Mouse (Mus musculus): ENCODE measurements around the gene Col9a3. TPM values are rescaled to one million over a fixed set of nuclear protein-coding genes. Genes with fewer than 3 reads are reported as not detected.

The Col9a3 gene
- polyA plus RNA-seq, 1 experiment: 25.2 TPM

DNA sequence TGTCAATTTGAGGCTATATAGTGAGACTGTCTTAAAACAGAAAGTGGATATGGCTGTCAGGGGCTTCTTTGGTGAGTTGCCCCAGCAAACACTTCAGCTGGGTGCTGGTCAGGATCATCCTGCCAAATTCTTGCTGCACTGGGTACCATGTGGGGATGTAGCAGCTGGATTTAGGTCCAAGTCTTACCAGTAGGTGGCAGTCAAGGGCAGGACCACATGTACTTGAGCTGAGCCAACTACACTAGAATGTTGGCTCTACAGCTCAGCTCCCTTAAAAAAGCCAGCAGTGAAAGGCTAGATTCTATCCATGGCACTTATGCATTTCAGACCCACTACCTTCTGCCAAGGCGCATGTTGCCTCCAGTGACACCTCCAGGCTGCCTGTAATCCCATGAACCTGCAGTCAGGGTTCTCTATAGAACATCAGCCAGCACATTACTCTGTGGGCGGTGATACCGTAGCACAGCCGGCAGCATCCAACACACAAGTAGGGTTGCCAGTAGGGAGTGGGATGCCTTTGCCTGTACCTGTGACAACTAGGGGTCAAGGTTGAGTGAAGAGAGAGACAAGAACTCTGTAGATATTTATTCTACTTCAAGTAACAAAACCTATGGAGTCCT is 59.9 kb downstream of the Col9a3 start:
- Histone ChIP-seq H3K4me1 (ENCODE audit: control insufficient read depth, insufficient read depth, low read length) (peaks cover 9% of the 10 kb centered on the region), H3K4me3 (ENCODE audit: control insufficient read depth, low read depth, low read length) (no peak overlapping the region), H3K27me3 (ENCODE audit: control insufficient read depth, insufficient read depth, low read length) (no peaks in the 10 kb centered on the region), H3K27ac (ENCODE audit: control insufficient read depth, insufficient read depth, low read depth, low read length) (no peak overlapping the region), H3K36me3 (ENCODE audit: control insufficient read depth, insufficient read depth, low read length) (no peaks in the 10 kb centered on the region)
- TF ChIP-seq CTCF (IDR thresholded peaks at IDR 0.05; ENCODE audit: control insufficient read depth, insufficient read depth, insufficient replicate concordance, low read depth, low read length) (peak; percentile 53; the same call in 1 of the 2 replicates), POLR2A (IDR thresholded peaks at IDR 0.05; ENCODE audit: control insufficient read depth, low read depth, low read length) (no peak)

DNA sequence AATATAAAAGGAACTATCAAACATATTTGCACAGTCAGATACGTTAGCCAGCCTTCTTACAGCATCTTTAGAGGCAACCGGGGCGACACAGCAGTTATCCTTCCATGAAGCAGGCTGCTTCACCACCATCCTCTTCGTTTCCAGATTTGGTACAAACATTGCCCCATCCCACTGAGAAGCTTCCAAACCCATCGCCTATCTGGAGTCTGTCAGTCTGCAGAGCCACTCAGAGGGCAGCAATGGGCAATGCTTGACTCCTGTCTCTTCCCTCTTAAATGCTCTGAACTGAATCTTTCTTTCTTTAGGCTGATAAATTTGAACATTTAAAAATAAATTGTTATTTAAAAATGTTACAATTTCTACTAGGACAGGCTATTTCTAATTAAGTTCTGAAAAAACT is 60.8 kb downstream of the Col9a3 start:
- no peaks in the 10 kb centered on the region for H3K36me3 ChIP-seq (ENCODE audit: control insufficient read depth, insufficient read depth, low read length)
- H3K27ac ChIP-seq (ENCODE audit: control insufficient read depth, insufficient read depth, low read depth, low read length): no peak overlapping the region
- no peaks in the 10 kb centered on the region for H3K27me3 ChIP-seq (ENCODE audit: control insufficient read depth, insufficient read depth, low read length)

DNA sequence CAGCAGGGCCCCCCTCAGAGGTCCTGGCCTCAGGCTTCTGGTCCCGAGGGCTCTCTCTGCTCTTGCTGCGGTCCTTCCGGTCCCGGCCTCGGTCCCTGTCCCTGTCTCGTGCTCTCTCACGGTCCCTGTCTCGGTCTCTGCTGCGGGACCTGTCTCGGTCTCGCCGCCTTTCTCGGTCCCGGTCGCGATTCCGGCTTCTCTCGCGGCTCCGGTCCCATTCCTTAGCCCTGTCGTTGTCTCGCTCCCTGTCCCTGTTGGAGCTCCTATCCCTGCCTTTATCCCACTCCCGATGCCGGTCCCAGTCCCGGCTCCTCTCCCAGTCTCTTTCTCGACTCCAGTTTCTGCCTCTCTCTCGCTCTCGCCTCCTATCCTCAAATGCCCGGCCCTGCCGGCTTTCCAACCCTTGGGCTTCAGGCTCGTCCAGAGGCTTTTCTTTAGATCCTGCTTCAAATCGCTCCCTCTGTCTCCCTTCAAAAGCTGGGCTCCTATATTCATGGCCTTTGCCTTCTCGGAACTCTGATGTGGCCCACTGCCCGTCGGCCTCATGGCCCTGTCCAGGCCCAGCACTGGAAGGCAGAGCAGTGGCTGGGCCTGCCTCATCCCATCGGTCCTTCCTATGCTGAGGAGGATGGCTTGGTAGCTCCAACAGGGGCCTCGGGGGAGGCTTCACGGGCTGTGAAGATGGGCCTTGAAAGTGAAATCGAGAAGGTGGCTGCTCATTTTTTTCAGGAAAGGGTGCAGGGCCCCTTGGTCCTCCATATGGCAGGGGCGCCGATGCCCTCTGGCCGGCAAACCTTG is 62.0 kb downstream of the Col9a3 start:
- no peak for TF ChIP-seq CTCF (IDR thresholded peaks at IDR 0.05; ENCODE audit: control insufficient read depth, insufficient read depth, insufficient replicate concordance, low read depth, low read length)
- TF ChIP-seq POLR2A (IDR thresholded peaks at IDR 0.05; ENCODE audit: control insufficient read depth, low read depth, low read length): no peak
- H3K4me1 ChIP-seq (ENCODE audit: control insufficient read depth, insufficient read depth, low read length): peaks cover 9% of the 10 kb centered on the region
- H3K27ac ChIP-seq (ENCODE audit: control insufficient read depth, insufficient read depth, low read depth, low read length): peak overlapping the region; percentile 58; the same call in 1 of the 2 replicates
- H3K4me3 ChIP-seq (ENCODE audit: control insufficient read depth, low read depth, low read length): peak overlapping the region; percentile 72
- H3K27me3 ChIP-seq (ENCODE audit: control insufficient read depth, insufficient read depth, low read length): no peaks in the 10 kb centered on the region
- no peaks in the 10 kb centered on the region for H3K36me3 ChIP-seq (ENCODE audit: control insufficient read depth, insufficient read depth, low read length)

More for the DNA sequence above, 60.8 kb downstream of the Col9a3 start:
- Histone ChIP-seq H3K4me1 (ENCODE audit: control insufficient read depth, insufficient read depth, low read length) (peaks cover 9% of the 10 kb centered on the region), H3K4me3 (ENCODE audit: control insufficient read depth, low read depth, low read length) (no peak overlapping the region)
- TF ChIP-seq CTCF (IDR thresholded peaks at IDR 0.05; ENCODE audit: control insufficient read depth, insufficient read depth, insufficient replicate concordance, low read depth, low read length) (no peak), POLR2A (IDR thresholded peaks at IDR 0.05; ENCODE audit: control insufficient read depth, low read depth, low read length) (no peak)

DNA sequence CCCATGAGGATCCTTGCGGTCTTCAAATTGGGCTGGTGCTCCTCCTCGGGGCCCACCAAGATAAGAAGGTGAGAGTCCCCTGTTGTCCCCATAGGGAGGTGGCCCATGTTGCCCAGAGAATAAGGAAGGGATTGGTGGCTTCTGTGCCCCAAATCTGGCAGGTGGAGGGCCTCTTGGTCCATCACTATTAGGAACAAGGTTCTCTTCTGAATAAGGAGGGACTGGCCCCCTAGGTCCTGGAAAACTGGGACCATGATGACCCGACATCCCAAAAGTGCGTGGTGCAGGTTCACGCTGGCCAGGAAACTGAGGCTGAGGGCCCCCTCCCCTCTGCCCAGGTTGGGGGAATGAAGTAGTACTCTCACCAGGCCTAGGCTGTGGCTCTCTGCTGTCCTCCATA is 62.9 kb downstream of the Col9a3 start:
- Histone ChIP-seq H3K4me3 (ENCODE audit: control insufficient read depth, low read depth, low read length) (no peak overlapping the region), H3K27me3 (ENCODE audit: control insufficient read depth, insufficient read depth, low read length) (no peaks in the 10 kb centered on the region), H3K36me3 (ENCODE audit: control insufficient read depth, insufficient read depth, low read length) (no peaks in the 10 kb centered on the region), H3K27ac (ENCODE audit: control insufficient read depth, insufficient read depth, low read depth, low read length) (no peak overlapping the region), H3K4me1 (ENCODE audit: control insufficient read depth, insufficient read depth, low read length) (peaks cover 9% of the 10 kb centered on the region)
- no peak for TF ChIP-seq CTCF (IDR thresholded peaks at IDR 0.05; ENCODE audit: control insufficient read depth, insufficient read depth, insufficient replicate concordance, low read depth, low read length)
- no peak for TF ChIP-seq POLR2A (IDR thresholded peaks at IDR 0.05; ENCODE audit: control insufficient read depth, low read depth, low read length)

DNA sequence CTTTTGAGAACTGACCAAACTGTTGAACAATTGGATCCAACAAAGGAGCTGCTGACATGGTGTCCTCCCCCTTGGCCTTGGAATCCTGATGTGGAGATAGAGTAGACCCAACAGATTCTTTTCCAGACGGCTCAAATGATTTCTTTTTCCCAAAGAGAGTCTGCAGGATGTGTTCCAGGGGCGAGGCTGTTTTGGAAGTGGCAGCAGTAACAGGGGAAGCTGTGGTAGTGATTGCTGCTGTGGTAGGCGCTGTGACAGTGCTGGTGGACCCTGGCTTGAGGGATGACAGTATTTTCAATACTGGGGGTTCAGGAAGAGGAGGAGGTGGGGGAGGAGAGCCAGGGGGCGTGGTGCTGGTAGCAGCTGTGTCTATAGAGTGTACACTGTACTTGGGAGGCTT is 64.4 kb downstream of the Col9a3 start:
- Histone ChIP-seq H3K27ac (ENCODE audit: control insufficient read depth, insufficient read depth, low read depth, low read length) (no peak overlapping the region), H3K27me3 (ENCODE audit: control insufficient read depth, insufficient read depth, low read length) (no peaks in the 10 kb centered on the region), H3K36me3 (ENCODE audit: control insufficient read depth, insufficient read depth, low read length) (no peaks in the 10 kb centered on the region; the same call in 1 of the 2 replicates), H3K4me1 (ENCODE audit: control insufficient read depth, insufficient read depth, low read length) (peaks cover 9% of the 10 kb centered on the region), H3K4me3 (ENCODE audit: control insufficient read depth, low read depth, low read length) (no peak overlapping the region)
- no peak for TF ChIP-seq POLR2A (IDR thresholded peaks at IDR 0.05; ENCODE audit: control insufficient read depth, low read depth, low read length)
- TF ChIP-seq CTCF (IDR thresholded peaks at IDR 0.05; ENCODE audit: control insufficient read depth, insufficient read depth, insufficient replicate concordance, low read depth, low read length): no peak

Other genes starting within 250 kb of the Col9a3 start
- gene Slco4a1, start 141.5 kb upstream of the Col9a3 start, polyA plus RNA-seq (2012; rRNA removed): 0.15 and 1.6 TPM in 2 replicates
- 0.43 and 0.55 TPM in 2 replicates for gene Ntsr1, start 97.8 kb upstream of the Col9a3 start, polyA plus RNA-seq (2012; rRNA removed)
- gene Mrgbp, start 16.5 kb upstream of the Col9a3 start, polyA plus RNA-seq (2012; rRNA removed): 80.1 and 81.9 TPM in 2 replicates
- gene Ogfr, start 8.5 kb upstream of the Col9a3 start, polyA plus RNA-seq (2012; rRNA removed): 13.7 and 20.0 TPM in 2 replicates
- 177 and 192 TPM in 2 replicates for gene Tcfl5, start 44.9 kb downstream of the Col9a3 start, polyA plus RNA-seq (2012; rRNA removed)
- 24.1 and 26.6 TPM in 2 replicates for gene Dido1, start 112.2 kb downstream of the Col9a3 start, polyA plus RNA-seq (2012; rRNA removed)
- 29.3 and 30.9 TPM in 2 replicates for gene Gid8, start 112.3 kb downstream of the Col9a3 start, polyA plus RNA-seq (2012; rRNA removed)
- gene Slc17a9, start 127.5 kb downstream of the Col9a3 start, polyA plus RNA-seq (2012; rRNA removed): 16.0 and 16.4 TPM in 2 replicates
- gene Bhlhe23, start 179.1 kb downstream of the Col9a3 start, polyA plus RNA-seq (2012; rRNA removed): 0.05 and 0.16 TPM in 2 replicates

All from testis, adult 2 months (tissue).